7 mouse cellular contexts compared by ENCODE assay signal in genomic region chr4:59819477-59820022, GRCm38 (mm10). TPM values are rescaled to one million over a fixed set of nuclear protein-coding genes. Genes with fewer than 3 reads are reported as not detected.
DNase-seq lines count a peak whose midpoint lies in the region; ATAC-seq lines count a peak whose summit lies in the region.

No protein-coding gene starts in this region.

- no peaks in the 10 kb centered on the region for H3K36me3 ChIP-seq in forebrain, embryonic 11.5 days (ENCODE audit: control insufficient read depth, insufficient read depth, low read length)
- H3K36me3 ChIP-seq in midbrain, embryonic 15.5 days (replicated peaks): no peaks in the 10 kb centered on the region

- intact Hi-C loops in gastrocnemius, postnatal 14 days (cut with DNase I; ENCODE audit: low total_unique reads): no loop called here

- peak; percentile 22 for DNase-seq in thymus, postnatal 14 days
- no peak for DNase-seq in thymus, postnatal 0 days (ENCODE audit: low spot score)
- DNase-seq in forebrain, embryonic 11.5 days (ENCODE audit: low spot score): peak; percentile 75
- peak; percentile 33 for DNase-seq in kidney, postnatal 14 days
- no peak for DNase-seq in gastrocnemius, postnatal 14 days
- DNase-seq in spleen, postnatal 14 days (ENCODE audit: low spot score in 2 of 2): no peak

- no peak overlapping the region for H3K4me3 ChIP-seq in forebrain, embryonic 11.5 days (ENCODE audit: low read depth, low read length)
- H3K4me3 ChIP-seq in midbrain, embryonic 15.5 days: no peak overlapping the region

- H3K9ac ChIP-seq in forebrain, embryonic 11.5 days (ENCODE audit: low read length): no peak overlapping the region
- no peak overlapping the region for H3K9ac ChIP-seq in midbrain, embryonic 15.5 days

- peak overlapping the region; percentile 70 for H3K27ac ChIP-seq in forebrain, embryonic 11.5 days (ENCODE audit: low read depth, low read length)
- no peak overlapping the region for H3K27ac ChIP-seq in midbrain, embryonic 15.5 days

- peak overlapping the region; percentile 26 for H3K4me2 ChIP-seq in forebrain, embryonic 11.5 days (ENCODE audit: low read depth, low read length, severe bottlenecking)
- no peak overlapping the region for H3K4me2 ChIP-seq in midbrain, embryonic 15.5 days

- ATAC-seq in forebrain, embryonic 11.5 days (replicated peaks; ENCODE audit: low FRiP score): peak; percentile 91
- peak; percentile 73 for ATAC-seq in midbrain, embryonic 15.5 days (replicated peaks)

- peaks cover 9% of the 10 kb centered on the region; the same call in 1 of the 2 replicates for H3K4me1 ChIP-seq in forebrain, embryonic 11.5 days (replicated peaks; ENCODE audit: control insufficient read depth, insufficient read depth, low read length)
- H3K4me1 ChIP-seq in midbrain, embryonic 15.5 days: peaks cover 13% of the 10 kb centered on the region; the same call in 1 of the 2 replicates

- H3K9me3 ChIP-seq in forebrain, embryonic 11.5 days (ENCODE audit: control insufficient read depth, low read length): no peaks in the 10 kb centered on the region
- no peaks in the 10 kb centered on the region for H3K9me3 ChIP-seq in midbrain, embryonic 15.5 days

- 22% methylated on average over 12 of the region's 12 CpGs for WGBS in forebrain, embryonic 11.5 days
- 25% methylated on average over 12 of the region's 12 CpGs for WGBS in midbrain, embryonic 15.5 days

- H3K27me3 ChIP-seq in forebrain, embryonic 11.5 days (ENCODE audit: control insufficient read depth, insufficient read depth, low read length): no peaks in the 10 kb centered on the region
- no peaks in the 10 kb centered on the region for H3K27me3 ChIP-seq in midbrain, embryonic 15.5 days (replicated peaks)

RNA-seq across cellular contexts. Expression of gene Snx30, which starts 13.9 kb away (rescaled TPM):
- polyA plus RNA-seq in thymus, postnatal 0 days (2015; fragmentation: Nextera tagmentation; extraction: Ambion mirVana): 14.5 and 16.8 TPM in 2 replicates
- polyA plus RNA-seq in forebrain, embryonic 11.5 days (2014; fragmentation: Nextera tagmentation; extraction: Ambion mirVana): 8.8 and 8.9 TPM in 2 replicates
- 20.5 and 22.4 TPM in 2 replicates for polyA plus RNA-seq in midbrain, embryonic 15.5 days (2015; fragmentation: Nextera tagmentation; extraction: Ambion mirVana)
- 1 to 10 TPM; 4.0 to 4.4 TPM for total RNA-seq in gastrocnemius, postnatal 14 days (2021)

RNA-seq across cellular contexts. Expression of gene Inip, which starts 18.2 kb away (rescaled TPM):
- polyA plus RNA-seq in thymus, postnatal 0 days (2015; fragmentation: Nextera tagmentation; extraction: Ambion mirVana): 83.7 and 93.0 TPM in 2 replicates
- 102 and 114 TPM in 2 replicates for polyA plus RNA-seq in forebrain, embryonic 11.5 days (2014; fragmentation: Nextera tagmentation; extraction: Ambion mirVana)
- 55.4 and 61.4 TPM in 2 replicates for polyA plus RNA-seq in midbrain, embryonic 15.5 days (2015; fragmentation: Nextera tagmentation; extraction: Ambion mirVana)
- 1 to 10 TPM; 3.1 to 3.7 TPM for total RNA-seq in gastrocnemius, postnatal 14 days (2021)

Comparison
In these comparisons a context has a peak if more than half of its experiments do, and no peak if none do; other contexts are left out.
1. DNase-seq: peak in thymus, postnatal 14 days (single experiment), forebrain, embryonic 11.5 days (single experiment) and kidney, postnatal 14 days (single experiment); none in thymus, postnatal 0 days (single experiment), gastrocnemius, postnatal 14 days (single experiment) and spleen, postnatal 14 days (0 of 2).